In the genomic region with DNA sequence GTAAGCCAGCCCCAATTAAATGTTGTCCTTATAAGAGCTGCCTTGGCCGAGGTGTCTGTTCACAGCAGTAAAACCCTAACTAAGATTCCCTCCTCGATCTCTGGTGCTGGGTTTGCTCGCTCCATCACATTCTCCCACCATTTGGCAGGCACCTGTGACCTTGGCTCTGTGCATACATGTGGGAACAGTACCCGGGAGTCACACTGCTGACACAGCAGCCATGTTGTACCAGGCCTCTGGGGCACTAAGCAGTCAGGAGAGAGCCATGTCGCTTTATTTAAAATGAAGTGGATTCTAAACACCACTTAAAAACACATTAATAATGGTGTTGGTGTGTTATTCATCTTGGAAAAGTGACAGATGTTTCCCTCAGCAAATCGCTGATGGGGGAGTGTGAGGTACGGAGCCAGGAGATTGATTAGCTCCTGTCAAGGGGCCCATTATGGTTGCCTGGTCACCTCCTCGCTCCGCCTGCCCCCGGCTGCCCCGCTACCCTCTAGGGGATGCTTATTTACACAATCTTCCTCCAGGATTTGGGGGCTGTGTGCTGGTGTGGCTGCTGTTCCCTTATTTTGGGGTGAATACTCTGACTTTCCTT, we compare ENCODE assay signal across 37 mouse cellular contexts. TPM values are rescaled to one million over a fixed set of nuclear protein-coding genes. Genes with fewer than 3 reads are reported as not detected.
DNase-seq lines count a peak whose midpoint lies in the region; ATAC-seq and TF ChIP-seq lines count a peak whose summit lies in the region.
"Had no signal": no experiment of that assay in that cellular context is flagged by ENCODE, and none has a peak within 500 bp of the region (broad histone marks: within the 10 kb centered on the region; RNA-seq: fewer than 3 reads in every experiment).

No protein-coding gene starts in this region.

- no peak overlapping the region for H3K4me2 ChIP-seq in hindbrain, embryonic 11.5 days (replicated peaks; ENCODE audit: low read depth, low read length)
- H3K4me2 ChIP-seq in hindbrain, postnatal 0 days (ENCODE audit: low read depth, low read length), result no peak overlapping the region
- H3K4me2 ChIP-seq in neural tube, embryonic 12.5 days (replicated peaks), result no peak overlapping the region
- H3K4me2 ChIP-seq: embryonic facial prominence, embryonic 13.5 days; forebrain, embryonic 13.5 days; hindbrain, embryonic 15.5 days; limb, embryonic 15.5 days; liver, embryonic 13.5 days; midbrain, embryonic 15.5 days; neural tube, embryonic 13.5 days had no signal

- H3K36me3 ChIP-seq in hindbrain, embryonic 11.5 days (ENCODE audit: control insufficient read depth, insufficient read depth, low read length), result no peaks in the 10 kb centered on the region
- no peaks in the 10 kb centered on the region for H3K36me3 ChIP-seq in hindbrain, postnatal 0 days (ENCODE audit: insufficient read depth, low read length)
- H3K36me3 ChIP-seq in neural tube, embryonic 12.5 days, result no peaks in the 10 kb centered on the region
- H3K36me3 ChIP-seq: embryonic facial prominence, embryonic 13.5 days; hindbrain, embryonic 15.5 days; limb, embryonic 10.5 days; limb, embryonic 15.5 days; liver, embryonic 13.5 days; midbrain, embryonic 10.5 days; midbrain, embryonic 15.5 days; neural tube, embryonic 13.5 days had no signal

- H3K9me3 ChIP-seq in hindbrain, embryonic 11.5 days (ENCODE audit: control insufficient read depth, low read length), result no peaks in the 10 kb centered on the region
- no peaks in the 10 kb centered on the region for H3K9me3 ChIP-seq in hindbrain, postnatal 0 days (ENCODE audit: low read length)
- no peaks in the 10 kb centered on the region for H3K9me3 ChIP-seq in neural tube, embryonic 12.5 days
- H3K9me3 ChIP-seq: embryonic facial prominence, embryonic 13.5 days; forebrain, embryonic 13.5 days; hindbrain, embryonic 15.5 days; limb, embryonic 10.5 days; limb, embryonic 15.5 days; liver, embryonic 13.5 days; midbrain, embryonic 10.5 days; midbrain, embryonic 15.5 days; neural tube, embryonic 13.5 days had no signal

- no peak overlapping the region for H3K9ac ChIP-seq in hindbrain, embryonic 11.5 days (ENCODE audit: low read depth, low read length)
- H3K9ac ChIP-seq in hindbrain, postnatal 0 days (replicated peaks; ENCODE audit: low read length), result no peak overlapping the region
- no peak overlapping the region for H3K9ac ChIP-seq in neural tube, embryonic 12.5 days
- H3K9ac ChIP-seq: embryonic facial prominence, embryonic 13.5 days; forebrain, embryonic 13.5 days; hindbrain, embryonic 15.5 days; limb, embryonic 15.5 days; liver, embryonic 13.5 days; midbrain, embryonic 15.5 days; neural tube, embryonic 13.5 days had no signal

- H3K27me3 ChIP-seq in hindbrain, embryonic 11.5 days (ENCODE audit: control insufficient read depth, insufficient read depth, low read length), result peaks cover 6% of the 10 kb centered on the region
- no peaks in the 10 kb centered on the region for H3K27me3 ChIP-seq in hindbrain, postnatal 0 days (ENCODE audit: insufficient read depth, low read length)
- H3K27me3 ChIP-seq in neural tube, embryonic 12.5 days (replicated peaks), result peaks cover 10% of the 10 kb centered on the region; the same call in 1 of the 2 replicates
- H3K27me3 ChIP-seq: limb, embryonic 15.5 days; liver, embryonic 13.5 days had no signal

- H3K27ac ChIP-seq in hindbrain, embryonic 11.5 days (ENCODE audit: low read depth, low read length), result no peak overlapping the region
- no peak overlapping the region for H3K27ac ChIP-seq in hindbrain, postnatal 0 days
- no peak overlapping the region for H3K27ac ChIP-seq in neural tube, embryonic 12.5 days
- H3K27ac ChIP-seq: embryonic facial prominence, embryonic 13.5 days; forebrain, embryonic 13.5 days; hindbrain, embryonic 15.5 days; limb, embryonic 10.5 days; limb, embryonic 15.5 days; liver, embryonic 13.5 days; macrophage; midbrain, embryonic 10.5 days; midbrain, embryonic 15.5 days; neural tube, embryonic 13.5 days had no signal

- H3K4me3 ChIP-seq in hindbrain, embryonic 11.5 days (ENCODE audit: low read depth, low read length), result no peak overlapping the region
- no peak overlapping the region for H3K4me3 ChIP-seq in hindbrain, postnatal 0 days (ENCODE audit: low read length)
- no peak overlapping the region for H3K4me3 ChIP-seq in neural tube, embryonic 12.5 days
- H3K4me3 ChIP-seq: embryonic facial prominence, embryonic 13.5 days; erythroblast, embryonic 14.5 days; forebrain, embryonic 13.5 days; hindbrain, embryonic 15.5 days; limb, embryonic 10.5 days; limb, embryonic 15.5 days; liver, embryonic 13.5 days; midbrain, embryonic 10.5 days; midbrain, embryonic 15.5 days; neural tube, embryonic 13.5 days had no signal

- no peak for TF ChIP-seq CTCF in hindbrain, postnatal 0 days (IDR thresholded peaks at IDR 0.05; ENCODE audit: low read depth)
- no peak for TF ChIP-seq CTCF in brain, embryonic 14.5 days (IDR thresholded peaks at IDR 0.05; ENCODE audit: borderline replicate concordance, extremely low read depth, insufficient read depth, insufficient read length)

- WGBS in hindbrain, embryonic 11.5 days, result 23% methylated on average over 11 of the region's 11 CpGs
- 39% methylated on average over 11 of the region's 11 CpGs for WGBS in hindbrain, postnatal 0 days
- 21% methylated on average over 11 of the region's 11 CpGs for WGBS in neural tube, embryonic 12.5 days

- peak; percentile 80 for ATAC-seq in hindbrain, embryonic 11.5 days (ENCODE audit: low FRiP score)
- no peak for ATAC-seq in hindbrain, postnatal 0 days
- ATAC-seq in neural tube, embryonic 12.5 days (ENCODE audit: low FRiP score, low read depth), result peak; percentile 63
- ATAC-seq in erythroblast, adult 5-6 weeks (replicated peaks; ENCODE audit: low FRiP score, poor library complexity, severe bottlenecking), result no peak
- ATAC-seq: CD4-positive, CD25-positive, alpha-beta regulatory T cell, adult 4 months; forebrain, embryonic 13.5 days; intestine, embryonic 16.5 days; lung, postnatal 0 days; midbrain, embryonic 15.5 days had no signal

- H3K4me1 ChIP-seq in hindbrain, embryonic 11.5 days (replicated peaks; ENCODE audit: control insufficient read depth, insufficient read depth, low read length), result 0 out of 2 replicates have a peak, but pooled peaks cover 4% of the 10 kb centered on the region
- peaks cover 5% of the 10 kb centered on the region; the same call in 1 of the 2 replicates for H3K4me1 ChIP-seq in hindbrain, postnatal 0 days (ENCODE audit: insufficient read depth, low read length)
- H3K4me1 ChIP-seq in neural tube, embryonic 12.5 days, result peaks cover 6% of the 10 kb centered on the region

- peak; percentile 68 for DNase-seq in hindbrain, embryonic 11.5 days (ENCODE audit: low spot score)
- no peak for DNase-seq in hindbrain, postnatal 0 days (ENCODE audit: low spot score)
- peak; percentile 25 for DNase-seq in brain, embryonic 14.5 days (ENCODE audit: low read depth)
- DNase-seq in embryo, embryonic 11 days, result peak; percentile 58
- no peak for DNase-seq in kidney, postnatal 25 days
- DNase-seq: adrenal gland, postnatal 14 days; cerebellum, adult 18-20 months; gastrocnemius, postnatal 14 days; heart, postnatal 14 days; kidney, adult 9 months; kidney, postnatal 10 days; layer of hippocampus, adult 9-11 months; liver, embryonic 13.5 days; lung, adult 18-20 months; retina, postnatal 1 day; right cerebral cortex, postnatal 14 days; thymus, adult 2 months; thymus, postnatal 36 days had no signal

- no peak for TF ChIP-seq POLR2A in brain, embryonic 14.5 days (IDR thresholded peaks at IDR 0.05; ENCODE audit: borderline replicate concordance, extremely low read depth, insufficient read depth, insufficient read length, poor library complexity, severe bottlenecking)

RNA-seq across cellular contexts. Expression of gene Laptm5, which starts 25.7 kb away (rescaled TPM):
- polyA plus RNA-seq in hindbrain, embryonic 11.5 days (2014; fragmentation: Nextera tagmentation; extraction: Ambion mirVana), result 23.4 and 32.1 TPM in 2 replicates
- total RNA-seq in hindbrain, postnatal 0 days (2014; rRNA removed), result 42.8 and 71.4 TPM in 2 replicates
- 40.8 and 43.1 TPM in 2 replicates for polyA plus RNA-seq in hindbrain, postnatal 0 days (2015; fragmentation: Nextera tagmentation; extraction: Ambion mirVana)
- 22.6 and 26.5 TPM in 2 replicates for polyA plus RNA-seq in brain, embryonic 14.5 days (2012; rRNA removed)
- 23.0 and 25.2 TPM in 2 replicates for polyA plus RNA-seq in neural tube, embryonic 12.5 days (2016; fragmentation: Nextera tagmentation; extraction: Ambion mirVana)
- total RNA-seq in erythroblast, adult 5-6 weeks (2015; ENCODE audit: low replicate concordance), result 171 and 179 TPM in 2 replicates
- total RNA-seq in erythroblast, adult 5-6 weeks (2017; ENCODE audit: low replicate concordance), result 42.5 and 62.7 TPM in 2 replicates

RNA-seq across cellular contexts. Expression of gene Matn1, which starts 56.9 kb away (rescaled TPM):
- 0.85 TPM in 1 of 2 replicates, not detected in the other for polyA plus RNA-seq in hindbrain, embryonic 11.5 days (2014; fragmentation: Nextera tagmentation; extraction: Ambion mirVana)
- total RNA-seq in hindbrain, postnatal 0 days (2014; rRNA removed), result 0.26 and 0.90 TPM in 2 replicates
- polyA plus RNA-seq in hindbrain, postnatal 0 days (2015; fragmentation: Nextera tagmentation; extraction: Ambion mirVana), result 0.71 and 1.2 TPM in 2 replicates
- 0.29 and 0.81 TPM in 2 replicates for polyA plus RNA-seq in brain, embryonic 14.5 days (2012; rRNA removed)
- 0.29 and 0.62 TPM in 2 replicates for polyA plus RNA-seq in neural tube, embryonic 12.5 days (2016; fragmentation: Nextera tagmentation; extraction: Ambion mirVana)
- total RNA-seq in erythroblast, adult 5-6 weeks (2015; ENCODE audit: low replicate concordance), result not detected in 2 replicates
- total RNA-seq in erythroblast, adult 5-6 weeks (2017; ENCODE audit: low replicate concordance), result not detected in 2 replicates
- total RNA-seq: adrenal gland, postnatal 14 days; common myeloid progenitor, adult 5-6 weeks; gastrocnemius, postnatal 14 days; granulocyte monocyte progenitor cell, adult 5-6 weeks; heart, postnatal 14 days had no signal
- polyA plus RNA-seq: CD4-positive, CD25-positive, alpha-beta regulatory T cell, adult 4 months; erythroblast, embryonic 14.5 days; forebrain, embryonic 13.5 days; heart, embryonic 14.5 days; intestine, embryonic 16.5 days; lung, postnatal 0 days; midbrain, embryonic 10.5 days; small intestine, adult 2 months had no signal

Comparison
In these comparisons a context has a peak if more than half of its experiments do, and no peak if none do; other contexts are left out.
1. ATAC-seq: peak in hindbrain, embryonic 11.5 days (single experiment) and neural tube, embryonic 12.5 days (single experiment); none in hindbrain, postnatal 0 days (single experiment) and erythroblast, adult 5-6 weeks (single experiment).
2. DNase-seq: peak in hindbrain, embryonic 11.5 days (single experiment), brain, embryonic 14.5 days (single experiment) and embryo, embryonic 11 days (single experiment); none in hindbrain, postnatal 0 days (single experiment) and kidney, postnatal 25 days (0 of 2).